Mouse (Mus musculus) liver, embryonic 16.5 days (tissue): ENCODE data around the gene Fam135a. TPM values are rescaled to one million over a fixed set of nuclear protein-coding genes. Genes with fewer than 3 reads are reported as not detected.
"Not testable (repeated sequence)": the region's sequence is repeated elsewhere in the genome, so short reads cannot be mapped to it uniquely, and the experiment has no call there.

Source experiments
- ATAC-seq: fragments of 200-750 bp; cut with Nextera tagmentation; 2 replicates; pipeline ENCODE4 v1.8.0; 2017; ENCODE audit warnings: low read depth, mild to moderate bottlenecking, moderate number of reproducible peaks, moderate library complexity
- H3K27ac ChIP-seq: fragments of 300-500 bp; sonication (generic); 2 replicates; pipeline ENCODE4 v1.5.1; 2014; ENCODE audit warnings: mild to moderate bottlenecking, low read length
- H3K27me3 ChIP-seq: fragments of 300-500 bp; sonication (generic); 2 replicates; pipeline ENCODE4 v1.6.1; 2014; ENCODE audit warnings: low read depth, low read length, mixed read lengths; ENCODE audit not compliant: control insufficient read depth, insufficient read depth
- H3K36me3 ChIP-seq: fragments of 300-500 bp; sonication (generic); 2 replicates; pipeline ENCODE4 v1.6.1; 2014; ENCODE audit warnings: mild to moderate bottlenecking; ENCODE audit not compliant: control insufficient read depth, insufficient read depth
- H3K4me1 ChIP-seq: fragments of 300-500 bp; sonication (generic); 2 replicates; pipeline ENCODE4 v1.6.1; 2014; ENCODE audit warnings: low read depth, low read length, mixed read lengths; ENCODE audit not compliant: control insufficient read depth
- H3K4me2 ChIP-seq: fragments of 300-500 bp; sonication (generic); 2 replicates; pipeline ENCODE4 v1.6.1; 2014; ENCODE audit warnings: low read depth, low read length, mixed read lengths
- H3K4me3 ChIP-seq: fragments of 300-500 bp; sonication (generic); 2 replicates; pipeline ENCODE4 v1.5.1; 2014; ENCODE audit warnings: low read depth, mild to moderate bottlenecking, low read length
- H3K9ac ChIP-seq: fragments of 300-500 bp; sonication (generic); 2 replicates; pipeline ENCODE4 v1.6.1; 2014; ENCODE audit warnings: low read depth, low read length
- H3K9me3 ChIP-seq: fragments of 300-500 bp; sonication (generic); replicated peaks from 2 replicates; pipeline ENCODE4 v1.6.1; 2016; ENCODE audit warnings: low read length; ENCODE audit not compliant: control insufficient read depth
- WGBS: fragments of 180-500 bp; shearing (Covaris S2); extraction: QIAGEN DNeasy Blood & Tissue Kit; methylation state at CpG from one replicate; pipeline ENCODE4 v1.1.7; 2014; ENCODE audit not compliant: insufficient replicate concordance; 5-methylcytosine and 5-hydroxymethylcytosine counted together
- polyA plus RNA-seq: library from polyadenylated mRNA; unstranded; fragments of >200 nt; fragmentation: Nextera tagmentation; extraction: Ambion mirVana; gene quantifications from 2 replicates; pipeline ENCODE4 v1.2.1, GENCODE M21; 2015

The Fam135a gene
- polyA plus RNA-seq, 1 experiment from 2014 or later = 5.2 TPM

DNA sequence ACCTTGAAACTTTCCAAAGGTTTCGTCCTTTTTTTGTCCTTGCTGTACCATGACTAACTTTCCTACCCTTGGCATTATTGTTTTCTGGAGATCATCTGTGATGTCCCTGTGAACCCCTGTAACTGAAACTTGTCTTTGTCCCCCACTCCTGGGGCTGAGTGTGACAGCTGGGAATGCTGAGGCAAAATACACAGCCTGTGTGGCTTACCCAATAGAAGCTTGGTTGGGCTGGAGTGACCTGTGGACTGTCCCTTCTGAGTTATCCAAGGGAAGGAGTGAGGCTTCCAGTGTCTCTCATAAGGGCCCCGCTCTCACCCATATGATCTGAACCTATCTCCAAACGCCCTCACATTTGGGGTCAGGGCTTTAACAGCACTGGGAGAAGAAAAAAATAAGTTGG lies 102.6 kb downstream of the Fam135a start:
- H3K27ac ChIP-seq = no peak overlapping the region
- H3K4me2 ChIP-seq = no peak overlapping the region
- H3K4me1 ChIP-seq = no peaks in the 10 kb centered on the region
- no peak for ATAC-seq
- H3K9me3 ChIP-seq = no peaks in the 10 kb centered on the region
- H3K27me3 ChIP-seq = no peaks in the 10 kb centered on the region
- no peak overlapping the region for H3K9ac ChIP-seq
- 77% methylated on average over 3 of the region's 3 CpGs for WGBS
- H3K36me3 ChIP-seq = peaks cover 4% of the 10 kb centered on the region
- H3K4me3 ChIP-seq = no peak overlapping the region

DNA sequence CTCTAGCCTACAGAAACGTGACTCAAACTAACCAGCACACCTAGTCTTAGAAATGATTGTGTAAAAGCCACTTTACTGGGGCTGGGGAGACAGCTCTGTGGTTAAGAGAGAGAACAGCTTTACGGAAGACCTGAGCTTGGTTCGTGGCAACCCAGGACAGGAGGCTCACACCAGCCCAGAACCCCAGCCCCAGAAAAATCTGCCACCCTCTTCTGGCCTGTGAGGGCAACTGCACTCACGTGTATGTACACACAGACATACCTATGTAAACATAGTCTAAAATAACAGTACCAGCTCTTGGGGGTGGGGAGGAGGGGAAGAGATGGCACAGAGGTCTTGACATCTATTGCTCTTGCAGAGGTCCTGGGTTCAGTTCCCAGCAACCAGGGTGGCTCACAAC lies 104.7 kb downstream of the Fam135a start:
- WGBS = 79% methylated on average over 4 of the region's 4 CpGs
- no peaks in the 10 kb centered on the region for H3K4me1 ChIP-seq
- H3K27me3 ChIP-seq = no peaks in the 10 kb centered on the region
- H3K36me3 ChIP-seq = peaks cover 4% of the 10 kb centered on the region
- H3K9me3 ChIP-seq = no peaks in the 10 kb centered on the region
- H3K27ac ChIP-seq = no peak overlapping the region
- ATAC-seq = no peak
- H3K4me2 ChIP-seq = no peak overlapping the region
- no peak overlapping the region for H3K9ac ChIP-seq
- H3K4me3 ChIP-seq = no peak overlapping the region

DNA sequence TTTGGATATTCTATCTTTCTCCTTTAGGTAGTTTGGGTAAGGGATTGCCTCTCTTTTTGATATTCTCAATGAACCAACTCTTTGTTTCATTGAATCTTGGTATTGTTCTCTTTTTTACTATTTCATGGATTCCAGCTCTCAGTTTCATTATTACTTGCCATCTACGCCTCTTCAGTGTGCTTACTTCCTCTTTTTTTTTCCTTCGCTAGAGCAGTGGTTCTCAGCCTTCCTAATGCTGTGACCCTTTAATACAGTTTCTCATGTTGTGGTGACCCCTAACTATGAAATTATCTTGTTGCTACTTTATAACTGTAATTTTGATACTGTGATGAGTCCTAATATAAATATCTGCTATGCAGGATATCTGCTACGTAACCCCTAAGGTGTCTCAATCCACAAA lies 117.0 kb downstream of the Fam135a start:
- Histone ChIP-seq H3K4me1 (no peaks in the 10 kb centered on the region), H3K27ac (no peak overlapping the region), H3K9me3 (no peaks in the 10 kb centered on the region), H3K27me3 (no peaks in the 10 kb centered on the region), H3K4me3 (no peak overlapping the region), H3K4me2 (no peak overlapping the region), H3K9ac (no peak overlapping the region), H3K36me3 (no peaks in the 10 kb centered on the region)
- WGBS = 42% methylated on average over 3 of the region's 3 CpGs
- ATAC-seq = no peak

DNA sequence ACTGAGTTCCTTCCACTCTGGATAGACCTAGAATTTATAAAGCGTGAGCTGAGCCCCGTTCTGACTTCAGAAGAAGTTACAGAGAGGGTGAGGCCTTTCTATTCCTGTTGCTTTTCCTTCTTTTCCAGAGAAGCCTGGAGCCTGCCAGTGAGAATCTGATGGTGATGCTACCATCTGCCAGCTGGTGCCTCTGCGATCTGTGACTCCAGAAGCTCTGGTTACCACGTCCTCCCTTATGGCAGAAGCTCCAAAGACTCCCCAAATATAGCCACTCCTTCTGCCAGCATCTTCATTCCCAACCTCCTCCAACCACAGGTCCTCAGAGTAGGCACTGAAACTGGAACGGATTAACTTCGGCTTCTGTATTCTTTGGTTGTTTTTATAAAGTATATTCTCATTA lies 121.9 kb downstream of the Fam135a start:
- ATAC-seq = no peak

DNA sequence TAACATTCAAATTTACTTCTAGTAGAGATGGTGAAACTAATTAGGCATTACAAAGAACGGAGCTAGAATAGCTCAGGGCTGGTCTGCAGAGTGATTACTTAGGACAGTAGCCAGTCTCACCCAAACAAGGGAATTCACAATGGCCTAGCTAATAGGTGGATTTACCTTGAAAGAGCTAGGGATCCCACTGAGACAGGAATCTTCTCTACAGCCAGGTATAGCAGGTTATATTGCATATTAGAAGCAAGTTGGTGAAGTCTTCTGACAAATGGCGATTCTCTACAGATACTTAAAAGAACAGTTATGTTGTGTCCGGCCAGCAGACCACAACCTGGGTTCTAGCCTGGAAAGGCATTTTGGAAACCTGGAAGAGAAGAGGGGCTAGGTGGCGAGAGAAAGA lies 129.0 kb downstream of the Fam135a start:
- 63% methylated on average over 3 of the region's 4 CpGs for WGBS
- not testable (repeated sequence) for H3K4me1 ChIP-seq, H3K9me3 ChIP-seq, H3K36me3 ChIP-seq, H3K4me3 ChIP-seq, H3K27ac ChIP-seq, H3K9ac ChIP-seq, H3K4me2 ChIP-seq, ATAC-seq, H3K27me3 ChIP-seq

More for the DNA sequence above, 121.9 kb downstream of the Fam135a start:
- no peaks in the 10 kb centered on the region for H3K27me3 ChIP-seq
- H3K9me3 ChIP-seq = no peaks in the 10 kb centered on the region
- no peak overlapping the region for H3K27ac ChIP-seq
- H3K36me3 ChIP-seq = no peaks in the 10 kb centered on the region
- H3K4me2 ChIP-seq = no peak overlapping the region
- H3K4me1 ChIP-seq = no peaks in the 10 kb centered on the region
- no peak overlapping the region for H3K9ac ChIP-seq
- no peak overlapping the region for H3K4me3 ChIP-seq
- 69% methylated on average over 6 of the region's 6 CpGs for WGBS

DNA sequence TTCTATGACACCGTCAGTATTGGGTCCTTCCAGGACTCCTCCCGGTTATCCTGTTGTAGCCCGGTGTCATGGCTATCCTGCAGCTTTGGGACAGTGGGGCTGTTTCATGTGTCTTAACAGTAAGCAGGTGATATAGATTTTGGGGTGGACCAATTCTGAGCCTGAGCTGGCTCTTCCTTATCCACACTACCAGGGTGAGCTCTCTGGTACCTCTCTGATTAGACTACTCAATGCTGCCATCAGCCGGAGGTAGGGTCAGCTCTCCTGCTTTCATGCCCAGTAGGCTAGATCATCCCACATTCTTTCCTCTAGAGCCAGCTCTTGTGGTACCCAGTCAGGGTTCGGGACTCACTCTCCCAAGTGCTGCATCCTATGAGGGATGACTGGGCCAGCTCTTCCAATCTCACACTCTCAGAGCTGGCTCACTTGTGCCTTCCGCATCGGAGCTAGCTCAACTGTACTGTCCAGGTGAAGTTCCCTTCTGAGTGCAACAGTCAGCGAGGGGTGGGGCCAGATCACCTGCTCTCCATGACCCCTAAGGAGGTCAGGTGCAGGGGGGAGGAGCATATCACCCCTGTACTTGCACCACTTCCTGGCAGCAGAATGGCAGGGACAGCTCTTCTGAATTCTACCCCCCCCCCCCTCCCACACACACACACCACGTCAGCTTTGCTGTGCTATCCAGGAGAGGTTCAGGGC lies 132.0 kb downstream of the Fam135a start:
- Histone ChIP-seq H3K9me3 (no peaks in the 10 kb centered on the region), H3K27me3 (no peaks in the 10 kb centered on the region), H3K4me3 (no peak overlapping the region), H3K4me1 (no peaks in the 10 kb centered on the region; the same call in 1 of the 2 replicates), H3K4me2 (no peak overlapping the region), H3K36me3 (no peaks in the 10 kb centered on the region), H3K9ac (no peak overlapping the region), H3K27ac (no peak overlapping the region)
- 0 out of 2 replicates have a peak, but pooled peaks have one; percentile 22 for ATAC-seq
- WGBS = 71% methylated on average over 9 of the region's 9 CpGs

DNA sequence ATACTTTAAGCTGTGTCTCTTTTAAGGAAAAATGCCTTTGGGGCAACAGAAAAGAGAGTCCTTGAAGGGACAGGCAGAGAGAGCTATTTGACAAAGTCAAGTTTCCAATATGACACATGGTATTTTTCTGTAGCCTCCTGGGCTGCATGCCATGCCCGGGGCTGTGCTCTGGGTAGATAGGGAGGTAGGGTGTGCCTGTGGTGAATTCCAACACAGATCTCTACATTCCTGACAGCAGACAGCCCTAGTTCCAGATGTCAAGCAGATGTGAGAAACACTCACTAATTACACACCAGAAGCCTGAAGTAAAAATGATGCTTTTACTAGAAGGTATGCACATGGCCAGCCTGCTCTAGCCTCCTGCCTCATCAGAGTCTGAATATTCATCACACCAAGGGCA lies 133.9 kb downstream of the Fam135a start:
- H3K9me3 ChIP-seq = no peaks in the 10 kb centered on the region
- peak; percentile 89 for ATAC-seq

More for the DNA sequence above, 133.9 kb downstream of the Fam135a start:
- no peak overlapping the region for H3K4me3 ChIP-seq
- 28% methylated on average over 1 of the region's 1 CpGs for WGBS
- no peak overlapping the region for H3K9ac ChIP-seq
- H3K4me2 ChIP-seq = no peak overlapping the region
- H3K27ac ChIP-seq = peak overlapping the region; percentile 46
- no peaks in the 10 kb centered on the region for H3K36me3 ChIP-seq
- H3K27me3 ChIP-seq = no peaks in the 10 kb centered on the region
- no peaks in the 10 kb centered on the region; the same call in 1 of the 2 replicates for H3K4me1 ChIP-seq

Other genes starting within 250 kb of the Fam135a start
- 14.7 and 16.1 TPM in 2 replicates for gene Smap1, start 178.0 kb downstream of the Fam135a start, polyA plus RNA-seq
- gene Sdhaf4, start 94.7 kb downstream of the Fam135a start, polyA plus RNA-seq = 25.2 and 26.0 TPM in 2 replicates
- 0.04 and 0.07 TPM in 2 replicates for gene Col9a1, start 77.3 kb upstream of the Fam135a start, polyA plus RNA-seq